Mouse (Mus musculus): Measurements from ENCODE around the gene Bcl9l. TPM values are rescaled to one million over a fixed set of nuclear protein-coding genes. Genes with fewer than 3 reads are reported as not detected.

Bcl9l gene
- total RNA-seq, 1 experiment from 2014 or later, result 2.8 TPM

DNA sequence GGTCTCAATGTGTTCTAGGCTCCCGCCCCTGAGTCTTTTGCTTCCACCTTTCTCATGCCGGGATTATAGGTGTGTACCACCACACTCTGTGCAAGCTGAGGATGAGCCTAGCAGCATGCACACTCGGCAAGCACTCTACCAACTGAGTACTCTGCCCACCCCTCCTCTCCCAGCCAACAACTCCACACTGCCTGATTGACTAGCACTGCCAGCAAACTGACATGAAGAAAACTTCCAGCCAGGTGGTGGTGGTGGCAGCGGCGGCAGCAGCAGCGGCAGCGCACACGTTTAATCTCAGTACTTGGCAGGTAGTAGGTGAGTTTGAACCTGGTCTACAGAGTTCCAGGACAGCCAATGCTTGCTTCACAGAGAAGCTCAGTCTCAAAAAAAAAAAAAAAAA, 43.0 kb downstream of the Bcl9l start:
- ATAC-seq (replicated peaks; ENCODE audit: insufficient number of reproducible peaks, low FRiP score, low TSS enrichment, poor library complexity, severe bottlenecking), result no peak

DNA sequence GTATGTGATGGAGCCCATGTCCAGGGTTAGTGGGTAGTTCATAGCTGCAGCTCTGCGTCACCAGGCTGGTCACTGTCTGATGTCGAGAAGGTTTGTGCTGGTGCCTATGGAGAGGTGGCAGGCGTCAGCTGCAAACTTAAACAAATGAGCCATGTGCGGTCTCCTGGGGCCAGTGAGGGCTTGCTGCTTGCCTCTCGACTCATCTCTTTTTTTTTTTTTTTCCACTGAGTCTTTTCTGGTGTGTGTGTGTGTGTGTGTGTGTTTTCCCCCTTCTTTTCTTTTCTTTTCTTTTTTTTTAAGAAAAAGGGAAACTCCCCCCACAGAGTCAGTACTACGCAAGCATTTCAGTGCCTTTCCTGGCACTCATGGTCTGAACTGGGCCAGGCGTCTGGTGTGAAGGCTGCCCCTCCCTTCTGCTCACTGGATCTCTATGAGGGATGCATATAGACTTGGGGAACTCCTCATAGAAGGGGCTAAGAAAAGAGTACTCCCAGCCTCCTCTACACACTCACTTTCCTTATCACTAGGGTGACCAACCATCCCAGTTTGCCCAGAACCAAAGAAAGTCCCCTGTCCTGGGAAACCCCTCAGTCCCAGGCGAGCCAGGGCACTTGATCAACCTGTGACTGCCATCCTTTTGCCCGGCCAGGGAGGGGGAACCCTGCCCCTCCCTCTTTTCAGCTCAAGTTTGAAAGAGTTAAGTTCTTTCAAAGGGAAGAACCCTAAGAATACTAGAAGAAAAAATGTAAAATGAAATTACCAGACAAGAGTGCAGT, 43.9 kb downstream of the Bcl9l start:
- ATAC-seq (replicated peaks; ENCODE audit: insufficient number of reproducible peaks, low FRiP score, low TSS enrichment, poor library complexity, severe bottlenecking), result peak; percentile 54; the same call in 1 of the 2 replicates

DNA sequence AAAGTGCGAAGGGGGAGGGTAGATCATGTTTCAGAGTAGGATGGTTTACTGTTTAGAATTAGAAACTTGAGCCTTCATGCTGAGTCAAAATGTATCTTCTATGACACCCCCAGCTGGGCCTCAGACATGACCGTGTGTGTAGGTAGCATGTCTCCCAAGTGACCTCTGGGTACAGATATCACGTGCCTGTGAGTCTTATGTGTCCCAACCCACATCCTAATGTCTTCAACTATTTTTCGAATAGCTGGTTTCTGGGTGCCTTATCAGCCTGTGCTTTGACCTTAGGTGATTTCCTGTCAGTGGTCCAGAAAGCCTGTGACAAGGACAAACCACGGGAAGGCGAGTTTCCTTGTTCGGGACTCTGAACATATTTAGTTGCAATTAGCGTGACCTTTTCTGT, 45.7 kb downstream of the Bcl9l start:
- no peak for ATAC-seq (replicated peaks; ENCODE audit: insufficient number of reproducible peaks, low FRiP score, low TSS enrichment, poor library complexity, severe bottlenecking)

DNA sequence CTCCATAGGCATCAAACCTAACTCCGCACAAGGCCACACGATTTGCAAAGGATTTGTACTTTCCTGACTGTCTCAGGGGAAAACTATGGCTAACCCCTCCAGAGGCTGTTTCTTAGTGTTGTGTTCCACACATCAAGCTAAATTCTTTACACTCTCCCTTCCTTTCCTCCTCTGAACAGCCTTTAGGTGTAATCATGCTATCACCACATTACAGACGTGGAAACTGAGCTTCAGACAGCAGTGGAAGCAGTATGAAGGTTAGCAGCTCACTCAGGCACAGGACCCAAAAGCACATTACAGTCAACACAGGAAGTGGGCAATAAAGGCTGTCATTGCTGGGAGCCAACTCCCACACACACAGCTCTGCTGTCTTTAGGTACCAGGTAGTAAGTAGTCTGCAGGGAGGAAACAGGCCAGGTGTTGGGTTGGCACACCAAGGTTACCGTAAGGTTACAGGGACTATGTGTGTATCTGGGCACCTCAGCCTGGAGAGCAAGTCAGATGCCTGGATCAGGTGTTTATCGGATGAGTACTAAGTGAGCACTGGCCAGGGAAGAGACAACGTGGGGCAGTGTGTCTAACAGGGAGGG, 50.5 kb downstream of the Bcl9l start:
- ATAC-seq (replicated peaks; ENCODE audit: insufficient number of reproducible peaks, low FRiP score, low TSS enrichment, poor library complexity, severe bottlenecking), result no peak

DNA sequence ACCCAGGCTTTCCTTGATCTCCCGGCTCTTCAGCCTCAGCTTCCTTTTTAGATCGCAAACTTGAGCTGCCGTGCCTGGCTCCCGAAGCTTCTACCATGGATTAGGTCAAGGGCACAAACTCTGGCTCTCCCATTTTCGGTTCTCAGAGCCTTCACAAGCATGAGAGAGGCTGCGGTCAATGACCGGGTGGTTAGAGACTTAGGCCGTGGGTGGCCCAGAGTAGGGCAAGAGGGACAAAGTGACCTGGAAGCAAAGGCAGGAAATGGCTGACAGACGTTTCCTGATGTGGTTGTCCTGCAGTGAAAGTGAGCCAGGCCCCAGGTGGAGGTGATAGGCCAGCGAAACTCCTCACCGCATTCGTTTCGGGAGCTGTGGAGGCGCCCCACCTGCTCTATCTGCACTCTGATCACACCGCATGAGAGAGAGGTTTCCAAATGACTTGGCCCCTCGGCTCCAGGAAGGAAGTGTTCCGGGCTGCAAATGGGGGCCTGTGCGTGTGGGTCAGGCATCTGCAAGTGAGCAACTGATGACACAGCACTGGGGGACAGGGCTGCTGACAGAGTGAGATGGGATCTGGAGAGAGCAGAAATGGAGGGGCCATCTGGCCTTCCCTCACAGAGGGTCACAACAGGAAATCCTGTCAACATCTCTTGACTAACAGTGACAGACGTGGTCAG, 55.1 kb downstream of the Bcl9l start:
- ATAC-seq (replicated peaks; ENCODE audit: insufficient number of reproducible peaks, low FRiP score, low TSS enrichment, poor library complexity, severe bottlenecking), result peak; percentile 42

DNA sequence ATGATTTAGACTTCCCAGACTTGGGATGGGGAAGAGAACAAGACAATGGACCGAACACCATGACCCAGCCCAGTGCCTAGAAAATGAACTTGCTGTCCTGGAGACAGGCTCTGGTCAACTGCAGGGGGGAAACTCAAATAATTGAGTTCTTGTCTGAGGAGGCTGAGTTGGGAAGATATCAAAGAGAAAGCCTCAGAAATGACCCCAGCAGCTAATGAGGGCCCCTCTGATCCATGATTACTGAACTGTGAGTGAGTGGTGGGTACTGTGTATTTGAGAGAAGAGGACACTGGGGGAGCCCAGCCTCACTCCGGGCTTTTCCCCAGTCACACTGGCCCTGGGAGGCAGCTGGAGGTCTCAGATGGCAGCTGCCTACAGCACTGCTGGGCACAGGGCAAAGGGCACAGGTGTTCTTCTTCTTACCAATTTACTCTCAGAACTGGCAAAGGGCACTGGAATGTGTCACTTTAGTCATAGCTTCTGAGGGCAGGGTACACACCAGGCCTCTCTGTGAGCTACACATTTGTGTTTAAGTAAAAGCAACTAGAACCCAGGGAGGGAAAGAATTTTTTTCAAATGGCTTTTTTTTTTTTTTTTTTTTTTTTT, 57.3 kb downstream of the Bcl9l start:
- no peak for ATAC-seq (replicated peaks; ENCODE audit: insufficient number of reproducible peaks, low FRiP score, low TSS enrichment, poor library complexity, severe bottlenecking)

DNA sequence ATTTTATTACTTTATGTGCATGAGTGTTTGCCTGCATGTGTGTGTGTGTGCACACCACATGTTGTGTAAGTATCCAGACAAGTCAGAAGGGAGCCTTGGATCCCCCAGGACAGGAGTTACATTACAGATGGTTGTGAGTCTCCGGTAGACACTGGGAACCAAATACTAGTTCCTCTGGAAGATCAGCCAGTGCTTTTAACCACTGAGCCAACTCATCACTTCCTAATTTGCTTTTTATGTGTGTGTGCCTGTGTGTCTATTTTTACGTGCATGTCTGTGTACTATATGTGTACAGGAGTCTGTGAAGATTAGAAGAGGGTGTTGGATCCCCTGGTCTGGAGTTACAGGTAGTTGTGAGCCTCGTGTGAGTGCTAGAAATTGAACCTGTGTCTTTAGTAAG, 58.1 kb downstream of the Bcl9l start:
- no peak for ATAC-seq (replicated peaks; ENCODE audit: insufficient number of reproducible peaks, low FRiP score, low TSS enrichment, poor library complexity, severe bottlenecking)

DNA sequence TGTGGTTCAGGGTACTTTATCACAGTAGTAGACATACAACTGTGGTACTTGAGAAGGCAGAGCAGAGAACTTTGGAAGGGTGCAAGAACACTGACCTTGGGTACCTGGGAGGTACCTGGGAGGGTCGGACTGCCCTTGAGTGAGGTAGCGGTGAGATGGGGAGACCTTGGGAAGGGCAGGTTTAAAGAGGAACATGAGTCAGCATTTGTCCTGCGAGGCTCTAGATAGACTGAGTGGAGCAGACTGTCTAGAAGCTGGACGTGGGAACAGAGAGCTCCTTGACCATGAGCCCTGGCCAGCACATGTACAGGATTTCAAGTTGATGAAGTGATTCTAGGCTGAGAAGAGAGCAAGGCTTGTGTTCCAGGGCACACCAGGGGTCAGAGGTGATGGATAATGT, 59.7 kb downstream of the Bcl9l start:
- no peak for ATAC-seq (replicated peaks; ENCODE audit: insufficient number of reproducible peaks, low FRiP score, low TSS enrichment, poor library complexity, severe bottlenecking)

DNA sequence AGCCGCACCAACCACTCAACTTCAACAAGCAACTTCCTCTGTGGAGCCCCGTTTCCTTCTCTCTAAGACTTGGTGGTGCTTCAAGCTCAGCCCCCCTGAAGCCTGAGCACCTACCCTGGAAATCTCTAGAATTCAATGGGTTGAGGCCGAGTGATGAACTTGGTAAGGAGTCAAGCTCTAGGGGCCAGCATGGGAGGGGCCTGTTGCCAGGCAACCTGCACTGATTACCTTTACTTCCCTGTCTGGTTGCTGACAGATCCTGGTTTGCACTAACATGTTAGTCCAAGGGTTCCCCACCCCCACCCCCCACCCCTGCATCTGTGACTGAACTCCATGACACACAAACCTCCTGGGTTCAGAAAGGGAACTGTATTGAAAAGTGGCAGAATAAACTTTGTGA, 62.4 kb downstream of the Bcl9l start:
- ATAC-seq (replicated peaks; ENCODE audit: insufficient number of reproducible peaks, low FRiP score, low TSS enrichment, poor library complexity, severe bottlenecking), result 0 out of 2 replicates have a peak, but pooled peaks have one; percentile 11

DNA sequence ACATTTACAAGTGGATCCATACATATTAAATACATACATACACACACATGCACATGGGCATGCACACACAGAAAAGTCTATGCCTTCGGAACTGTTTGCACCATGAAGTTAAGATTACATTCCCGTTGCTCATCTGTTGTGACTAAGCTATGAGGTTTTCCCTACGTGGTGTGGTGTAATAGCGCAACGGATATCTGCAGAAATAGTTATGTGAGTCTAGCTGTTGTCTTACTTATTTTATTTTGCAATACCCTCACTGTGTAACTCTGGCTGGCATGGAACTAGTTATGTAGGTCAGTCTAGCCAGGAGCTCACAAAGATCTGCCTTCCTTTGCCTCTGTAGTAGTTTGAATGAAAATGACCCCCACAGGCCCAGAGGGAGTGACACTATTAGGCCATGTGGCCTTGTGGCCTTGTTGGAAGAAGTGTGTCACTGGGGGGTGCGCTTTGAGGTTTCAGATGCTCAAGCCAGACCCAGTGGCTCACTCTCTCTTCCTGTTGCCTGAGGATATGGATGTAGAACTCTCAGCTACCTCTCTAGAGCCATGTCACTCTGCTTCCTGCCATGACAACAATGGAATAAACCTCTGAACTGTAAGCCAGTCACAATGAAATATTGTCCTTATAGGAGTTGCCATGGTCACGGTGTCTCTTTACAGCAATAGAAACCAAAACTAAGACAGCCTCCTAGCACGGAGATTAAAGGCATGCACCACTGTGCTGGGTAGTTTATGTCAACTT, 66.0 kb downstream of the Bcl9l start:
- ATAC-seq (replicated peaks; ENCODE audit: insufficient number of reproducible peaks, low FRiP score, low TSS enrichment, poor library complexity, severe bottlenecking), result no peak

DNA sequence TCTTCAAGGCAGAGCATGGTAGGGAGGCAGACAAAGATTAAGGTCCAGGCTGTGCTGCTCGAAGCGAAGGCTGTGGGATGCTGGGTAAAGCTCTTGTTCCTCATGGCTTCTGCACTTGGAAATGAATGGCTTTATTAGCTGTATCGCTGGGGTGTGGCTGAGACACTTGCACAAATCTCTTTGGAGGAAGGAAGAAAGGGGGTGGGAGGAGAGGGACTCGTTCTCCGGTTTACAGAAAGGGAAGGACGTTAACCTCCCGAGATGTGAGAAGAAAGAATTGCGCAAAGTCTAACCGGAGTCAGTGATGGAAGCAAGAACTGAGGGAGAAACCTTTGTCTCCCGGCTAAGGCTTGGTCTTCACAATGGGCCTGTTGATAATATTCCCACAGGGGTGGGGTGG, 68.5 kb downstream of the Bcl9l start:
- ATAC-seq (replicated peaks; ENCODE audit: insufficient number of reproducible peaks, low FRiP score, low TSS enrichment, poor library complexity, severe bottlenecking), result peak; percentile 89

DNA sequence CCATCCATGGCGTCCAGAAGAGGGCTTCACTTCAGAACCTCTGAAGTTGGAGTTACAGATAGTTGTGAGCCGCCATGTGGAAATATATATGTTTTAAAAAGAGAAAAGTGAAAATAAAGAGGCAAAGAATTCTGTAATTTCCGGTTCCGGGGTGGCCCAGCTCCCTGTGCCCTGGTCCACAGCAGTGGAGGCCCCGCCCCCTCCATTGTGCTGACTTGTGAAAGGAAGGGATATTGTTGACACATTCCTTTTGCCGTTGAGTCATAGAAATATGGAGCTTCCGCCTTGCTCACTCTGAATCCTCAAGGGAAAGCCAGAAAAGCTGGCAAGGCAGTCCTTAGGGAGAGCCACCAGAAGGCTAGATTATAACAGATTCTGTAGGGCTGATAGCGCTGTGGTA, 69.5 kb downstream of the Bcl9l start:
- no peak for ATAC-seq (replicated peaks; ENCODE audit: insufficient number of reproducible peaks, low FRiP score, low TSS enrichment, poor library complexity, severe bottlenecking)

Other genes starting within 250 kb of the Bcl9l start
- 47.1 to 115 TPM (median 63.1 TPM) in 3 replicates for gene Cbl, start 248.8 kb upstream of the Bcl9l start, total RNA-seq (2017)
- gene Ccdc153, start 242.1 kb upstream of the Bcl9l start, total RNA-seq (2017), result not detected in 3 replicates
- 1.7 TPM in 1 of 3 replicates, not detected in the others for gene Pdzd3, start 231.4 kb upstream of the Bcl9l start, total RNA-seq (2017)
- 14.8 to 15.8 TPM (median 15.3 TPM) in 3 replicates for gene Nlrx1, start 214.2 kb upstream of the Bcl9l start, total RNA-seq (2017)
- not detected in 3 replicates for gene Abcg4, start 194.2 kb upstream of the Bcl9l start, total RNA-seq (2017)
- 22.9 to 34.0 TPM (median 23.0 TPM) in 3 replicates for gene Hinfp, start 177.2 kb upstream of the Bcl9l start, total RNA-seq (2017)
- 6.0 to 18.9 TPM (median 12.2 TPM) in 3 replicates for gene C2cd2l, start 162.5 kb upstream of the Bcl9l start, total RNA-seq (2017)
- gene Dpagt1, start 156.8 kb upstream of the Bcl9l start, total RNA-seq (2017), result 1.8 to 5.6 TPM (median 2.3 TPM) in 3 replicates
- 8.1 to 12.3 TPM (median 8.6 TPM) in 3 replicates for gene H2afx, start 148.1 kb upstream of the Bcl9l start, total RNA-seq (2017)
- 8.2 to 19.1 TPM (median 15.1 TPM) in 3 replicates for gene Hmbs, start 138.6 kb upstream of the Bcl9l start, total RNA-seq (2017)
- gene Vps11, start 121.2 kb upstream of the Bcl9l start, total RNA-seq (2017), result 27.4 to 38.1 TPM (median 32.2 TPM) in 3 replicates
- gene Hyou1, start 103.3 kb upstream of the Bcl9l start, total RNA-seq (2017), result 47.1 to 80.0 TPM (median 54.2 TPM) in 3 replicates
- gene Slc37a4, start 86.0 kb upstream of the Bcl9l start, total RNA-seq (2017), result 15.9 to 33.9 TPM (median 22.1 TPM) in 3 replicates
- gene Rps25, start 75.7 kb upstream of the Bcl9l start, total RNA-seq (2017), result 995 to 1,562 TPM (median 1,501 TPM) in 3 replicates
- gene Trappc4, start 75.2 kb upstream of the Bcl9l start, total RNA-seq (2017), result 25.9 to 40.8 TPM (median 32.3 TPM) in 3 replicates
- 25.5 to 38.4 TPM (median 28.7 TPM) in 3 replicates for gene Ccdc84, start 64.3 kb upstream of the Bcl9l start, total RNA-seq (2017)
- gene Foxr1, start 41.7 kb upstream of the Bcl9l start, total RNA-seq (2017), result not detected in 3 replicates
- gene Upk2, start 27.8 kb upstream of the Bcl9l start, total RNA-seq (2017), result not detected in 3 replicates
- gene Cxcr5, start 79.1 kb downstream of the Bcl9l start, total RNA-seq (2017), result 13.4 to 23.0 TPM (median 17.5 TPM) in 3 replicates
- 131 to 157 TPM (median 139 TPM) in 3 replicates for gene Ddx6, start 122.1 kb downstream of the Bcl9l start, total RNA-seq (2017)
- gene Treh, start 190.4 kb downstream of the Bcl9l start, total RNA-seq (2017), result not detected in 3 replicates

All from monocyte, adult 5-6 weeks (primary cell).